Mouse (Mus musculus): ENCODE measurements around the gene Cnot10. TPM values are rescaled to one million over a fixed set of nuclear protein-coding genes. Genes with fewer than 3 reads are reported as not detected.
A peak's percentile ranks its signal among the peaks of the same experiment; 100 is the strongest.

Gene Cnot10
- polyA plus RNA-seq (2015; fragmentation: Nextera tagmentation; extraction: Ambion mirVana) = 54.7 and 59.0 TPM in 2 replicates

GRCm38 (mm10) chr9:114639839-114640646 is at the start of gene Cnot10:
Cnot10 (minus strand) TSS chr9:114640184.
- WGBS = 4% methylated on average over 45 of the region's 51 CpGs
- Histone ChIP-seq H3K27ac (peak within 1 kb of the TSS; percentile 92), H3K27me3 (peaks cover 27% of the 10 kb centered on the region), H3K4me2 (peak within 1 kb of the TSS; percentile 84), H3K9ac (peak within 1 kb of the TSS; percentile 84), H3K4me1 (replicated peaks) (peaks cover 33% of the 10 kb centered on the region), H3K9me3 (no peaks in the 10 kb centered on the region), H3K36me3 (peaks cover 8% of the 10 kb centered on the region), H3K4me3 (peak within 1 kb of the TSS; percentile 91)
- peak; percentile 98 for ATAC-seq (ENCODE audit: low FRiP score)

- peak overlapping the region; percentile 99 for H3K27ac ChIP-seq
- peak overlapping the region; percentile 98 for H3K4me3 ChIP-seq
- peaks cover 34% of the 10 kb centered on the region for H3K4me1 ChIP-seq (replicated peaks)
- peak; percentile 76 for ATAC-seq (ENCODE audit: low FRiP score)
- peaks cover 24% of the 10 kb centered on the region for H3K36me3 ChIP-seq
- peak overlapping the region; percentile 97 for H3K9ac ChIP-seq
- no peaks in the 10 kb centered on the region for H3K27me3 ChIP-seq
- 1% methylated on average over 46 of the region's 50 CpGs for WGBS
- peak overlapping the region; percentile 82 for H3K4me2 ChIP-seq
- H3K9me3 ChIP-seq = no peaks in the 10 kb centered on the region
These were observed 49.0 kb upstream of the Cnot10 start for GRCm38 (mm10) chr9:114688953-114689407.

GRCm38 (mm10) chr9:114688252-114688952 is 48.4 kb upstream of the Cnot10 start, which contains the start of gene Dync1li1:
Dync1li1 (plus strand) TSS chr9:114688790.
- Histone ChIP-seq H3K27ac (peak within 1 kb of the TSS; percentile 99), H3K9me3 (no peaks in the 10 kb centered on the region), H3K36me3 (peaks cover 18% of the 10 kb centered on the region), H3K4me1 (replicated peaks) (peaks cover 33% of the 10 kb centered on the region), H3K4me3 (peak within 1 kb of the TSS; percentile 98), H3K4me2 (peak within 1 kb of the TSS; percentile 82), H3K9ac (peak within 1 kb of the TSS; percentile 97), H3K27me3 (no peaks in the 10 kb centered on the region)
- peak; percentile 93 for ATAC-seq (ENCODE audit: low FRiP score)
- under 1% methylated on average over 57 of the region's 57 CpGs for WGBS

- H3K9ac ChIP-seq = peak overlapping the region; percentile 97
- H3K4me1 ChIP-seq (replicated peaks) = peaks cover 33% of the 10 kb centered on the region
- peak overlapping the region; percentile 82 for H3K4me2 ChIP-seq
- WGBS = 76% methylated on average over 13 of the region's 13 CpGs
- H3K9me3 ChIP-seq = no peaks in the 10 kb centered on the region
- H3K4me3 ChIP-seq = peak overlapping the region; percentile 98
- peak overlapping the region; percentile 99 for H3K27ac ChIP-seq
- H3K27me3 ChIP-seq = no peaks in the 10 kb centered on the region
- H3K36me3 ChIP-seq = peaks cover 12% of the 10 kb centered on the region
- no peak for ATAC-seq (ENCODE audit: low FRiP score)
These were observed 47.7 kb upstream of the Cnot10 start for GRCm38 (mm10) chr9:114687639-114688038.

- WGBS = 92% methylated on average over 7 of the region's 7 CpGs
- H3K4me2 ChIP-seq = no peak overlapping the region
- peaks cover 28% of the 10 kb centered on the region for H3K4me1 ChIP-seq (replicated peaks)
- no peak for ATAC-seq (ENCODE audit: low FRiP score)
- no peak overlapping the region for H3K27ac ChIP-seq
- no peak overlapping the region for H3K4me3 ChIP-seq
- H3K36me3 ChIP-seq = peaks cover 3% of the 10 kb centered on the region
- no peaks in the 10 kb centered on the region for H3K9me3 ChIP-seq
- no peaks in the 10 kb centered on the region for H3K27me3 ChIP-seq
- no peak overlapping the region for H3K9ac ChIP-seq
These were observed 46.3 kb upstream of the Cnot10 start for GRCm38 (mm10) chr9:114686245-114686644.

- Histone ChIP-seq H3K9ac (no peak overlapping the region), H3K4me1 (replicated peaks) (peaks cover under 1% of the 10 kb centered on the region; the same call in 1 of the 2 replicates), H3K36me3 (no peaks in the 10 kb centered on the region), H3K27ac (no peak overlapping the region), H3K9me3 (no peaks in the 10 kb centered on the region), H3K27me3 (no peaks in the 10 kb centered on the region), H3K4me2 (no peak overlapping the region), H3K4me3 (no peak overlapping the region)
- no peak for ATAC-seq (ENCODE audit: low FRiP score)
- 85% methylated on average over 4 of the region's 4 CpGs for WGBS
These were observed 42.2 kb upstream of the Cnot10 start for GRCm38 (mm10) chr9:114682193-114682592.

- Histone ChIP-seq H3K36me3 (no peaks in the 10 kb centered on the region), H3K4me2 (no peak overlapping the region), H3K9me3 (no peaks in the 10 kb centered on the region), H3K27me3 (no peaks in the 10 kb centered on the region), H3K9ac (no peak overlapping the region), H3K4me3 (no peak overlapping the region), H3K4me1 (replicated peaks) (no peaks in the 10 kb centered on the region), H3K27ac (no peak overlapping the region)
- ATAC-seq (ENCODE audit: low FRiP score) = no peak
- WGBS = 85% methylated on average over 6 of the region's 6 CpGs
These were observed 40.5 kb upstream of the Cnot10 start for GRCm38 (mm10) chr9:114680531-114680930.

- Histone ChIP-seq H3K36me3 (no peaks in the 10 kb centered on the region), H3K4me3 (no peak overlapping the region), H3K27me3 (no peaks in the 10 kb centered on the region), H3K9ac (no peak overlapping the region), H3K4me1 (replicated peaks) (no peaks in the 10 kb centered on the region), H3K4me2 (no peak overlapping the region), H3K9me3 (no peaks in the 10 kb centered on the region), H3K27ac (no peak overlapping the region)
- no peak for ATAC-seq (ENCODE audit: low FRiP score)
- 88% methylated on average over 5 of the region's 5 CpGs for WGBS
These were observed 40.0 kb upstream of the Cnot10 start for GRCm38 (mm10) chr9:114679944-114680343.

- Histone ChIP-seq H3K4me3 (no peak overlapping the region), H3K9me3 (no peaks in the 10 kb centered on the region), H3K27ac (no peak overlapping the region), H3K27me3 (no peaks in the 10 kb centered on the region), H3K9ac (no peak overlapping the region), H3K4me2 (no peak overlapping the region), H3K4me1 (replicated peaks) (peaks cover 1% of the 10 kb centered on the region), H3K36me3 (no peaks in the 10 kb centered on the region)
- WGBS = 79% methylated on average over 5 of the region's 5 CpGs
- no peak for ATAC-seq (ENCODE audit: low FRiP score)
These were observed 38.6 kb upstream of the Cnot10 start for GRCm38 (mm10) chr9:114678576-114678975.

- ATAC-seq (ENCODE audit: low FRiP score) = no peak
- no peaks in the 10 kb centered on the region for H3K36me3 ChIP-seq
- peak overlapping the region; percentile 68; the same call in 1 of the 2 replicates for H3K9ac ChIP-seq
- peak overlapping the region; percentile 89 for H3K27ac ChIP-seq
- peak overlapping the region; percentile 61 for H3K4me2 ChIP-seq
- H3K27me3 ChIP-seq = no peaks in the 10 kb centered on the region
- peak overlapping the region; percentile 37; the same call in 1 of the 2 replicates for H3K4me3 ChIP-seq
- WGBS = 59% methylated on average over 2 of the region's 2 CpGs
- peaks cover 9% of the 10 kb centered on the region for H3K4me1 ChIP-seq (replicated peaks)
- H3K9me3 ChIP-seq = no peaks in the 10 kb centered on the region
These were observed 33.6 kb upstream of the Cnot10 start for GRCm38 (mm10) chr9:114673626-114674025.

- no peaks in the 10 kb centered on the region for H3K9me3 ChIP-seq
- 5% methylated on average over 24 of the region's 24 CpGs for WGBS
- no peaks in the 10 kb centered on the region for H3K27me3 ChIP-seq
- H3K27ac ChIP-seq = peak overlapping the region; percentile 89
- ATAC-seq (ENCODE audit: low FRiP score) = peak; percentile 82
- H3K9ac ChIP-seq = peak overlapping the region; percentile 68
- peak overlapping the region; percentile 37 for H3K4me3 ChIP-seq
- peaks cover 9% of the 10 kb centered on the region for H3K4me1 ChIP-seq (replicated peaks)
- H3K4me2 ChIP-seq = peak overlapping the region; percentile 61
- no peaks in the 10 kb centered on the region for H3K36me3 ChIP-seq
These were observed 32.9 kb upstream of the Cnot10 start for GRCm38 (mm10) chr9:114672703-114673561.
